ENCODE assay signal across 9 mouse cellular contexts in genomic region chr7:16491759-16492158, GRCm38 (mm10). TPM values are rescaled to one million over a fixed set of nuclear protein-coding genes. Genes with fewer than 3 reads are reported as not detected.
A peak's percentile ranks its signal among the peaks of the same experiment; 100 is the strongest.
DNase-seq lines count a peak whose midpoint lies in the region; ATAC-seq and TF ChIP-seq lines count a peak whose summit lies in the region.
"Had no signal": no experiment of that assay in that cellular context is flagged by ENCODE, and none has a peak within 500 bp of the region (broad histone marks: within the 10 kb centered on the region; RNA-seq: fewer than 3 reads in every experiment).

No protein-coding gene starts in this region.

- no peaks in the 10 kb centered on the region for H3K9me3 ChIP-seq in heart, embryonic 11.5 days (replicated peaks; ENCODE audit: control insufficient read depth, low read length)
- H3K9me3 ChIP-seq in forebrain, embryonic 14.5 days (replicated peaks; ENCODE audit: control insufficient read depth, low read length) = no peaks in the 10 kb centered on the region
- H3K9me3 ChIP-seq in hindbrain, postnatal 0 days (ENCODE audit: low read length) = no peaks in the 10 kb centered on the region
- no peaks in the 10 kb centered on the region for H3K9me3 ChIP-seq in midbrain, embryonic 13.5 days
- H3K9me3 ChIP-seq: lung, embryonic 15.5 days had no signal

- no peak overlapping the region for H3K27ac ChIP-seq in heart, embryonic 11.5 days (ENCODE audit: low read depth, low read length)
- H3K27ac ChIP-seq in forebrain, embryonic 14.5 days (ENCODE audit: low read depth, low read length) = no peak overlapping the region
- H3K27ac ChIP-seq in hindbrain, postnatal 0 days = no peak overlapping the region
- no peak overlapping the region for H3K27ac ChIP-seq in midbrain, embryonic 13.5 days
- H3K27ac ChIP-seq: lung, embryonic 15.5 days had no signal

- intact Hi-C loops in left cerebral cortex, postnatal 10 days (cut with DNase I) = loop anchor here (5.0 kb wide), 1 partner anchor 126 kb away; no protein-coding TSS in a partner anchor

- no peak overlapping the region for H3K9ac ChIP-seq in heart, embryonic 11.5 days (ENCODE audit: low read depth, low read length)
- H3K9ac ChIP-seq in forebrain, embryonic 14.5 days (ENCODE audit: low read length) = no peak overlapping the region
- H3K9ac ChIP-seq in hindbrain, postnatal 0 days (replicated peaks; ENCODE audit: low read length) = no peak overlapping the region
- no peak overlapping the region for H3K9ac ChIP-seq in midbrain, embryonic 13.5 days (replicated peaks)
- H3K9ac ChIP-seq: lung, embryonic 15.5 days had no signal

- peak; percentile 98 for TF ChIP-seq CTCF in hindbrain, postnatal 0 days (IDR thresholded peaks at IDR 0.05; ENCODE audit: low read depth)

- no peaks in the 10 kb centered on the region for H3K27me3 ChIP-seq in heart, embryonic 11.5 days (ENCODE audit: control insufficient read depth, insufficient read depth, low read length)
- H3K27me3 ChIP-seq in forebrain, embryonic 14.5 days (replicated peaks; ENCODE audit: control insufficient read depth, insufficient read depth, low read length) = no peaks in the 10 kb centered on the region
- no peaks in the 10 kb centered on the region for H3K27me3 ChIP-seq in hindbrain, postnatal 0 days (ENCODE audit: insufficient read depth, low read length)
- H3K27me3 ChIP-seq in midbrain, embryonic 13.5 days = no peaks in the 10 kb centered on the region
- H3K27me3 ChIP-seq: lung, embryonic 15.5 days had no signal

- no peak for ATAC-seq in heart, embryonic 11.5 days (replicated peaks; ENCODE audit: insufficient number of reproducible peaks, low FRiP score, low TSS enrichment)
- peak; percentile 65 for ATAC-seq in forebrain, embryonic 14.5 days
- peak; percentile 62 for ATAC-seq in hindbrain, postnatal 0 days
- ATAC-seq in midbrain, embryonic 13.5 days = peak; percentile 43

- DNase-seq in heart, adult 8-10 months (ENCODE audit: low spot score) = peak; percentile 42
- DNase-seq in cerebellum, adult 11 months = peak; percentile 60
- DNase-seq in forebrain, embryonic 14.5 days (ENCODE audit: low spot score) = peak; percentile 75
- peak; percentile 75 for DNase-seq in hindbrain, postnatal 0 days (ENCODE audit: low spot score)
- peak; percentile 44 to 66 for DNase-seq in left cerebral cortex, postnatal 10 days (ENCODE audit: extremely low spot score in 1 of 2, low spot score in 2 of 2)
- peak; percentile 29 to 66 for DNase-seq in spleen, adult 18-20 months

- peaks cover 9% of the 10 kb centered on the region; the same call in 1 of the 2 replicates for H3K36me3 ChIP-seq in heart, embryonic 11.5 days (ENCODE audit: control insufficient read depth, insufficient read depth, low read length)
- peaks cover 21% of the 10 kb centered on the region for H3K36me3 ChIP-seq in forebrain, embryonic 14.5 days (ENCODE audit: control insufficient read depth, insufficient read depth, low read length)
- H3K36me3 ChIP-seq in hindbrain, postnatal 0 days (ENCODE audit: insufficient read depth, low read length) = peaks cover 13% of the 10 kb centered on the region
- H3K36me3 ChIP-seq in midbrain, embryonic 13.5 days = peaks cover 21% of the 10 kb centered on the region

- no peak overlapping the region for H3K4me2 ChIP-seq in heart, embryonic 11.5 days
- H3K4me2 ChIP-seq in forebrain, embryonic 14.5 days (ENCODE audit: low read length) = no peak overlapping the region
- H3K4me2 ChIP-seq in hindbrain, postnatal 0 days (ENCODE audit: low read depth, low read length) = no peak overlapping the region
- no peak overlapping the region for H3K4me2 ChIP-seq in midbrain, embryonic 13.5 days (replicated peaks)
- H3K4me2 ChIP-seq: lung, embryonic 15.5 days had no signal

- no peaks in the 10 kb centered on the region for H3K4me1 ChIP-seq in heart, embryonic 11.5 days (ENCODE audit: control insufficient read depth, insufficient read depth, low read length)
- H3K4me1 ChIP-seq in forebrain, embryonic 14.5 days (ENCODE audit: control insufficient read depth, insufficient read depth, low read length) = no peaks in the 10 kb centered on the region
- no peaks in the 10 kb centered on the region for H3K4me1 ChIP-seq in hindbrain, postnatal 0 days (ENCODE audit: insufficient read depth, low read length)
- H3K4me1 ChIP-seq in midbrain, embryonic 13.5 days (replicated peaks) = no peaks in the 10 kb centered on the region
- H3K4me1 ChIP-seq: lung, embryonic 15.5 days had no signal

- 41% methylated on average over 3 of the region's 3 CpGs for WGBS in heart, embryonic 11.5 days (ENCODE audit: insufficient replicate concordance)
- 34% methylated on average over 3 of the region's 3 CpGs for WGBS in forebrain, embryonic 14.5 days
- WGBS in hindbrain, postnatal 0 days = 25% methylated on average over 3 of the region's 3 CpGs
- 47% methylated on average over 3 of the region's 3 CpGs for WGBS in midbrain, embryonic 13.5 days

- no peak overlapping the region for H3K4me3 ChIP-seq in heart, embryonic 11.5 days (ENCODE audit: low read depth, low read length)
- no peak overlapping the region for H3K4me3 ChIP-seq in forebrain, embryonic 14.5 days (ENCODE audit: low read depth, low read length)
- H3K4me3 ChIP-seq in hindbrain, postnatal 0 days (ENCODE audit: low read length) = no peak overlapping the region
- H3K4me3 ChIP-seq in midbrain, embryonic 13.5 days (replicated peaks) = no peak overlapping the region
- H3K4me3 ChIP-seq: lung, embryonic 15.5 days had no signal

RNA-seq across cellular contexts. Expression of gene Npas1, which starts 14.2 kb away (rescaled TPM):
- total RNA-seq in heart, adult 8-10 months (2022) = not detected
- polyA plus RNA-seq in heart, embryonic 11.5 days (2014; fragmentation: Nextera tagmentation; extraction: Ambion mirVana) = 0.23 TPM in 1 of 2 replicates, not detected in the other
- 2.4 and 3.4 TPM in 2 replicates for polyA plus RNA-seq in forebrain, embryonic 14.5 days (2014; fragmentation: Nextera tagmentation; extraction: Ambion mirVana)
- total RNA-seq in hindbrain, postnatal 0 days (2014; rRNA removed) = 9.0 and 13.9 TPM in 2 replicates
- 7.6 and 7.9 TPM in 2 replicates for polyA plus RNA-seq in hindbrain, postnatal 0 days (2015; fragmentation: Nextera tagmentation; extraction: Ambion mirVana)
- total RNA-seq in left cerebral cortex, postnatal 10 days (2021) = 10 to 100 TPM; 14.6 to 15.0 TPM
- 2.3 and 3.3 TPM in 2 replicates for polyA plus RNA-seq in midbrain, embryonic 13.5 days (2015; fragmentation: Nextera tagmentation; extraction: Ambion mirVana)

RNA-seq across cellular contexts. Expression of gene Tmem160, which starts 39.2 kb away (rescaled TPM):
- 10 to 100 TPM; 79.6 to 97.6 (median 89.8) TPM for total RNA-seq in heart, adult 8-10 months (2022)
- polyA plus RNA-seq in heart, embryonic 11.5 days (2014; fragmentation: Nextera tagmentation; extraction: Ambion mirVana) = 69.4 and 78.6 TPM in 2 replicates
- 67.2 and 75.4 TPM in 2 replicates for polyA plus RNA-seq in forebrain, embryonic 14.5 days (2014; fragmentation: Nextera tagmentation; extraction: Ambion mirVana)
- 71.7 and 72.6 TPM in 2 replicates for total RNA-seq in hindbrain, postnatal 0 days (2014; rRNA removed)
- 102 and 114 TPM in 2 replicates for polyA plus RNA-seq in hindbrain, postnatal 0 days (2015; fragmentation: Nextera tagmentation; extraction: Ambion mirVana)
- total RNA-seq in left cerebral cortex, postnatal 10 days (2021) = 10 to 100 TPM; 96.3 to 98.3 TPM
- polyA plus RNA-seq in midbrain, embryonic 13.5 days (2015; fragmentation: Nextera tagmentation; extraction: Ambion mirVana) = 48.1 and 59.4 TPM in 2 replicates
